24 mouse cellular contexts compared by ENCODE assay signal in the genomic region with DNA sequence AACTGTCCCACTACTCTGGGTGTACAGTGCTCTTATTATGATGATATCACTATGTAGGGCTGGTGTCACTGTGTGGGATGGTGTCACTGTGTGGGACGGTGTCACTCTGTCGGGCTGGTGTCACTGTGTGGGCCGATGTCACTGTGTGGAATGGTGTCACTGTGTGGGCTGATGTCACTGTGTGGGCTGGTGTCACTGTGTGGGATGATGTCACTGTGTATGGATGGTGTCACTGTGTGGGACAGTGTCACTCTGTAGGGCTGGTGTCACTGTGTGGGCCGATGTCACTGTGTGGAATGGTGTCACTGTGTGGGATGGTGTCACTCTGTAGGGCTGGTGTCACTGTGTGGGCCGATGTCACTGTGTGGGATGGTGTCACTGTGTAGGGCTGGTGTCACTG.
"Had no signal": no experiment of that assay in that cellular context is flagged by ENCODE, and none has a peak within 500 bp of the region (broad histone marks: within the 10 kb centered on the region; RNA-seq: fewer than 3 reads in every experiment).

No protein-coding gene starts in this region.

- H3K36me3 ChIP-seq: liver, embryonic 13.5 days; liver, embryonic 15.5 days; lung, embryonic 15.5 days; midbrain, embryonic 10.5 days; midbrain, embryonic 12.5 days; neural tube, embryonic 13.5 days; neural tube, embryonic 15.5 days had no signal

- H3K27ac ChIP-seq: liver, embryonic 13.5 days; liver, embryonic 15.5 days; lung, embryonic 15.5 days; macrophage; midbrain, embryonic 10.5 days; midbrain, embryonic 12.5 days; neural tube, embryonic 13.5 days; neural tube, embryonic 15.5 days had no signal

- H3K4me1 ChIP-seq: liver, embryonic 13.5 days; liver, embryonic 15.5 days; lung, embryonic 15.5 days; midbrain, embryonic 10.5 days; midbrain, embryonic 12.5 days; neural tube, embryonic 13.5 days; neural tube, embryonic 15.5 days had no signal

- ATAC-seq: liver, postnatal 0 days; lung, postnatal 0 days; midbrain, embryonic 16.5 days had no signal

- H3K9ac ChIP-seq: liver, embryonic 13.5 days; liver, embryonic 15.5 days; liver, postnatal 0 days; lung, embryonic 15.5 days; midbrain, embryonic 12.5 days; neural tube, embryonic 13.5 days; neural tube, embryonic 15.5 days had no signal

- H3K4me3 ChIP-seq: liver, embryonic 13.5 days; liver, embryonic 15.5 days; lung, embryonic 15.5 days; midbrain, embryonic 10.5 days; midbrain, embryonic 12.5 days; myocyte; neural tube, embryonic 13.5 days; neural tube, embryonic 15.5 days had no signal

- H3K9me3 ChIP-seq: liver, embryonic 15.5 days; lung, embryonic 15.5 days; midbrain, embryonic 12.5 days; neural tube, embryonic 13.5 days; neural tube, embryonic 15.5 days had no signal

- H3K27me3 ChIP-seq: liver, embryonic 13.5 days; liver, embryonic 15.5 days; lung, embryonic 15.5 days; midbrain, embryonic 12.5 days; neural tube, embryonic 13.5 days; neural tube, embryonic 15.5 days had no signal

- DNase-seq: liver, embryonic 13.5 days; liver, postnatal 0 days; lung, adult 2 months; lung, postnatal 14 days; lung, postnatal 36 days; midbrain, embryonic 14.5 days; retina, postnatal 1 day; right cerebral cortex, adult 18-20 months; right cerebral cortex, postnatal 25 days; right cerebral cortex, postnatal 4 days; spleen, adult 18-20 months; thymus, adult 18-20 months; thymus, postnatal 14 days; thymus, postnatal 36 days had no signal
